Mouse (Mus musculus): ENCODE results near the gene Cfap74.

Gene Cfap74

DNA sequence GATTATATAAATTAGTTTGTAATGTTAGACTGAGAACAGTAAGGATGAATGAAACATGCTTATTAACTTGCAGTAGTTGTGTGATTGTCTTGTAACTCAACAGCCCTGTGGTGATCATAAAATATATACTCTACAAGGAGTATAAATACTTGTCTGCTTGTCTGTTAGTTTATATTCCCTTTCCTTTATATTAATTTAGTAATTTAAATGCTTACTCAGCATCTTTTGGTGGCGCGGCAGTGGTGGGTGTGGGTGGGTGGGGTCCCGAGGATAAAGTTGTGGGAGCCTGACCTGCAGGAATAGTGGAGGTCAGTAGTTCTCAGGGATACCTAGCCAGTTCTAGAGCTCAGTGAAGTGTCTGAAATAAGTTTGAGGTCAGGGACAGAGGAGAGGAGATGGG, 89.0 kb downstream of the Cfap74 start:
- in situ Hi-C loops (cut with MboI) = no loop called here

DNA sequence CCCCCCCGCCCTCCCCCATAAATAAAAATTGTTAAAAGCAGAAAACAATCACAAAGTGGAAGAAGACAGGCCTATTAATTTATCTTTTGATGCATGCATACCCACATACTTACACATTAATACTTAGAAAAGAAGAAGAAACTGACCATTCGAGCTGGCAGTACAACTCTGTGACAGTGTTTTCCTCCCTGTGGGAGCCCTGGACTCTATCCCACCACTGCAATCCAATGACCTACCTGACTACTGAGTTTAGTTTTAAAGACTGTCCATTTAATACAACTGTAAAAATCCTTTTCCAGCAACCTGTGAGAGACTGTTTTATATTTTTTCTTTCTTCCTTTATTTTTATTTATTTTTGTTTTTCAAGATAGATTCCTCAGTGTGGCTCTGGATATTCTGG, 92.1 kb downstream of the Cfap74 start:
- in situ Hi-C loops (cut with MboI) = no loop called here

DNA sequence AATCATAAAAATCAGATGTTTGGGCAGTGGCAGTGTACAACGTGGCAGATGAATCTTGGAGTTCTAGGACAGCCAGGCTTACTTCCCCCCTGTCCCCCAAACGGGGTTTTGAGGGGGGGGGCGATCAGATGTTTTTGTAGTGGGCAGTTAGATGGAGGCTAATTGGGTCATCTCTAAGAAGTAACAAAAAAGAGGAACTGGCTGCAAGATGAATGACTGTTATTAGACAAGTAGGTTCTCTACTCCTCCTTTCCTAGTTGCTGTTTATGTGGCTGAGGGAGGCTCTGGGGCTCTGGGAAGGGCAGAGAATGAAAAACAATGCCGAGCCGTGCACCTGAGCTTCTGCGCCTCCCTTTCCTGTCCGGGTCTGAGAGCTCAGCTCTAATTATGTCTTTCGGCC, 96.1 kb downstream of the Cfap74 start:
- in situ Hi-C loops (cut with MboI) = no loop called here

DNA sequence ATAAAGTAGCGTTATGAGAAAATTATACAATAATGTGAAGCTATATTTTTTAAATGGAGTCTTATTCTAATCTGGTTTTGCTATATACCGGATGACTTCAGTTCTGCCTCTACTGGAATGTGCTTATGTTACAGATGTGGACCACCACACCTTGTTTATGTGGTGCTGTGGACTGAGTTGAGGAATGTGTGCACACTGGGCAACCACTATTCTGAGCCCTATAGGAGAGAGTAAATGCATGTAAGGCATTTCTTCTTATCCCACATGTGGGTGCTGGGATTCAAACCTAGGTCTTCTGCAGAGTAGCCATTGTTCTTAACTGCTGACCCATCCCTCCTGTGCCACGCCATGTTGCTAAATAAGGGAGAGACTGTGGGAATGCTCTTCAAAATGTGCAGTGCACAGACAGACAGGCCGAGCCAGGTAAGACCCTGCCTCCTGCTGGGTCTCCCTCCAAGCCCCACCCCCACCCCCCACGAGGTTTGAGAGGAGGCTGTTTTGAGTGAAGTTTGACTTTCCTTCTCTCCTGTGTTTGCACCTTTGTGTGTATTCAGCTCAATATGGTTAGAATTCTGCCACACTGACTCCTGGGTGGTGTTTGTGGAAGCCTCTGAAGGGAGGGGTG, 96.8 kb downstream of the Cfap74 start:
- in situ Hi-C loops (cut with MboI) = no loop called here

DNA sequence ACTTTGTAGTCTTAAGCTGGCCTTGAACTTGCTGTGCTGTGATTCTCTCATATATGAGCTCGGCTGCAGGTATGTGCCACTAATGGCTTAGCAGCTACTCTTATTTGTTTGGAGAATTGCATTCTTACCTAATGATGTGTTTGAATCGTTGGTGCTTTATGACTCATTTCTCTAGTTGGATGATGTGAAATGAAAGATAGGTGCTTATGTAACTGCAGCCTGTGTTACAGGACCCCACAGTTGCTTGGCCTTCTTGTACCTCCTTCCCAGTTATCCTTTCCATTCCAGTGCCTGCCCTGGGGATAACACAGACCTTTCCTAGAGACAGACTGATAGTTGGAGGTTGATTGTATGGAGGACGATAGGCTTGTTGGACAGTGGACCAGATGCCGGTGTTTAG, 99.6 kb downstream of the Cfap74 start:
- in situ Hi-C loops (cut with MboI) = no loop called here

DNA sequence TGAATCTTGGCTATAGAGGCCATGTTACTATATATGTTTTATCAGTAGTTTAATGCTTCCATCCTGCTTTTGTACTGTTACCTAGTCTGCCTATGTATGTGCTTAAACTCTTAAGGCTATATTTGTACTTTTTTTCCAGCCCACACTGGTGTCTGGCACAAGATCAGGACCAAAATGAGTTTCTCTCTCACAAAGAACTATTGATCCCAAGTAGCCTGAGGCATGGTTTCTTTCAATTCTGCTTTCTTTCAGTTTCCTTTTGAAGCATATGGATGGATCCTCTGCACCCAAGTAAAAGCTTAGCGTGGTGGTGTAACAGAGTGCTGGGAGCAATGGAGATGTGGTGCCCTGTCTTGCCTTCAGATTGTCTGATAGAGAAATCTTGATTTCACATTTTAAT, 102.0 kb downstream of the Cfap74 start:
- in situ Hi-C loops (cut with MboI) = no loop called here

DNA sequence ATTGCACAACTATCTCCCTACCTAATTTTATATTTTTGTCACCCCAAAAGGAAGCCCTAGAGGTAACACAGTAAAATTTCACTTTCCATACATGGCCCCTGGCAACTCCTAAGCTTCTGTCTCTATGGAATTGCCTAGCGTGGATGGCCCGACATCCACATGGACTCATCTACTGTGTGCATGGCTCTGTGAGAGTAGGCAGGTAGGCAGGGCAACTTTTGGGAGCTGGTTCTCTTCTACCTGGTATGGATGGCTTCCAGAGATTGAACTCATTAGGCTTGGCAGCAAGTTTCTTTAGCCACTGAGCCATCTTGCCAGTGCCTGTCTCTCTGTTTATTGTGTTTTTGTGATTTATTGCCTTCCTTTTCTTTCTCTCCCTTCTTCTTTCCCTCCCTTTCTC, 105.8 kb downstream of the Cfap74 start:
- in situ Hi-C loops (cut with MboI) = no loop called here

All from mature B cell (primary cell).